Mouse (Mus musculus): ENCODE data around the gene Man1c1. TPM values are rescaled to one million over a fixed set of nuclear protein-coding genes. Genes with fewer than 3 reads are reported as not detected.

Gene Man1c1
- polyA plus RNA-seq, 1 experiment from 2014 or later = 103 TPM

DNA sequence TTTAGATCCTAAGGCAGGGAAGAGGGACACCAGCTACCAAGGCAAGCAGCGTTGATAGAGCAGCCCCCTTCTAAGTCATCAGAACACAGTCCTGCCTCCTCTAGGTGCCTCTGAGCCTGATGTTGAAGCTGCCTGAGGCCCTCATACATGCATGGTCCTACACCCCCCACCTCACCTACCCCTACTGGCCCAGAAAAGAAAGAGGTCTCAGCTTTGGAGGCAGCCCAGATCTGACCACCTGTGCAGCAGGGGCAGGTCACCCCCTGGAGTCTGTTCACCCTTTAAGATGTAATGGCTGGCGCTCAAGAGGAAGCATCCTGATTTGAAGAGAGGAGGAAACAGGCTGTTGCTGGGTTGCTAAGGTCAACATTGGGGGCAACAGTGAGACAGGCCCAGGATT is 77.2 kb downstream of the Man1c1 start:
- 100% methylated on average over 1 of the region's 2 CpGs for WGBS (ENCODE audit: missing documents)
- Histone ChIP-seq H3K27ac (peak overlapping the region; percentile 63; the same call in 1 of the 2 replicates), H3K36me3 (ENCODE audit: inconsistent target) (no peaks in the 10 kb centered on the region), H3K79me2 (ENCODE audit: inconsistent target) (peaks cover 100% of the 10 kb centered on the region), H3K4me3 (ENCODE audit: inconsistent target) (no peak overlapping the region)

DNA sequence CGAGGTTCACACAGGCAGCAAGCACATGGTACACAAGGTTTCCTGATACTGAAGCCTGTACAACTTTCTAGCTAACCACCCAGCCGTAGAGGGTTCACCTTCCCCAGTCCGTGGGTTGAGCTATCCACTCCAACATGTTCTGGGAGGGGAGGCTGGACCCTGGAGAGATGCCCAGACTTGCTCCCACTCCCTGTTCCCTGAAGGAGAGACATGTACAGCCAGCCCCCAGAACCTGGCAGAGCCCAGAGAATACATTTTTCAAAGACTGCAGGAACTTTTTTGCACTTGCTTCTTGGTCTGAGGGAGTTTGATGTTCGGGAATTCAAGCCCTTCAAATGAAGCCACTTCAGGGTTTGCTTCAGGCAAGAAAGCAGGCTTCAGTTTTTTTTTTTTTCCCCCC is 77.7 kb downstream of the Man1c1 start:
- Histone ChIP-seq H3K79me2 (ENCODE audit: inconsistent target) (peaks cover 100% of the 10 kb centered on the region), H3K36me3 (ENCODE audit: inconsistent target) (no peaks in the 10 kb centered on the region; the same call in 1 of the 2 replicates), H3K27ac (0 out of 2 replicates have a peak overlapping the region, but pooled peaks have one; percentile 63), H3K4me3 (ENCODE audit: inconsistent target) (no peak overlapping the region)
- WGBS (ENCODE audit: missing documents) = 85% methylated on average over 4 of the region's 4 CpGs

DNA sequence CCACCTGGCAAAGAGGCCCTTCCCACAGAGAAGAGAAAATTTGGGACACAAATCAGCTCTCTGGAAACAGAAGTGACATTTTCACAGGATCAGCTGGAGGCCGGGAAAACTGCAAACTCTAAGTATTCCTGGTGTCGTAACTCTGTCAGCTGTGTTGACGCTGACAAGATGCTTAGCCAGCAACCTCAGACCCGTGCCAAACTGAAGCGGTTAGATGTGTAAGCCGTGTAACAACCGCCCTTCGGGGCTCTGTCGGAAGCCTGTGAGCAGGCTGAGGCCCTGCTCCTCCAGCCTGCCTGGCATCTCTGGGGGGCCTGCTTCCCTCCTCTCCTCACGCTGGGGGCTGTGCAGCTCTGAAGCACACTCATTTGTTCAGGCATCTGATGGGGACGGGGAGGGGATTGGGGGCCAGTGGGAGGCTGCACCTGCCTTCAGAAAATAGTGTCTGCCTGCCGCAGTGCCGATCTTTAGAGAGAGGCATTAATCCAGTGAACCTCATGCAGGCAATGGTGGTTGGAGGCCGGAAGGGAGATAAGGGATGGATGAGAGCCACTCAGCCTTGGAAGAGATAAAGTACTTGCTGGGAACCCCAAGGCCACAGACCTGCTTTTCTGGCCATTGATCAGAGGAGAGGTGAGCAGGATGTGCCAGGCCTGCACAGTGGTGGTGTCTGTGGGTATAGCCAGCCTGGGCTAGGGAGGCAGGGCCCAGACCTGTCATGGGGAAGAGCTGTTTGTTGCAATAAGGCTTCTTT is 79.8 kb downstream of the Man1c1 start:
- Histone ChIP-seq H3K27ac (peak overlapping the region; percentile 84), H3K79me2 (ENCODE audit: inconsistent target) (peaks cover 99% of the 10 kb centered on the region), H3K4me3 (ENCODE audit: inconsistent target) (no peak overlapping the region), H3K36me3 (ENCODE audit: inconsistent target) (no peaks in the 10 kb centered on the region; the same call in 1 of the 2 replicates)
- WGBS (ENCODE audit: missing documents) = 56% methylated on average over 10 of the region's 14 CpGs

DNA sequence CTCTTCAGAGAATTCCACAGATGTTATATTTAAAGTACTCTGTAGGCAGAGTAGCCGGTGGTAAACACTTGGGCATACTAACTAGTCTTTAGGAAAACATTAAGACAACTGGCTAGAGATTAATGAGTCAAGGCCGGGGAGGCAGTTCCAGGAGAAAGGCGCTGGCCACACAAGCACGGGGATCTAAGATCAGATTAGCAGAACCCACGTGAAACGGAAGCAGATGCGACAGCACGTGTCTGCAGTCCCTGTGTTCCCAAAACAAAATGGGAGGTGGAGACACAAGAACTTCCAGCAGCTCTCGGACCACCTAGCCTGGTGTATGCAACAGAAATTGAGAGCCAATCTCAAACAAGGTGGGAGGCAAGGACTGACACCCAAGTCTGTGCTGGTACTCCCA is 82.4 kb downstream of the Man1c1 start:
- Histone ChIP-seq H3K4me3 (ENCODE audit: inconsistent target) (no peak overlapping the region), H3K79me2 (ENCODE audit: inconsistent target) (peaks cover 90% of the 10 kb centered on the region), H3K27ac (no peak overlapping the region), H3K36me3 (ENCODE audit: inconsistent target) (no peaks in the 10 kb centered on the region; the same call in 1 of the 2 replicates)
- 95% methylated on average over 9 of the region's 9 CpGs for WGBS (ENCODE audit: missing documents)

DNA sequence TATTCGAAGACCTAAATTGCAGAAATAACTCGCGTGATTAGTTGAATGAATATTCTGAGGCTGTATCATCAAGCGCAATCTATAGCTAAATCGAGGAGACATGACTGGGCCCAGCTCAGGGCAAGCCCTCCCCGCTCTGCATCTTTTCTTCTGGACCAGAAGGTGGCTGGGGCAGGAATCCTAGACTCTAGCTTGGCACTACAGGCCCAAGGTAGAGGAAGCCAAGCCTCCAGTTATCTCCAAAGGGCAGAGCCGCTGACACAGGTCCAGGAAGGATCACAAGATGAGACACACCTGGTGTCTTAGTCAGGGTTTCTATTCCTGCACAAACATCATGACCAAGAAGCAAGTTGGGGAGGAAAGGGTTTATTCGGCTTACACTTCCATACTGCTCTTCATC is 83.8 kb downstream of the Man1c1 start:
- Histone ChIP-seq H3K27ac (peak overlapping the region; percentile 97), H3K79me2 (ENCODE audit: inconsistent target) (peaks cover 90% of the 10 kb centered on the region), H3K36me3 (ENCODE audit: inconsistent target) (no peaks in the 10 kb centered on the region; the same call in 1 of the 2 replicates), H3K4me3 (ENCODE audit: inconsistent target) (no peak overlapping the region)
- 93% methylated on average over 6 of the region's 8 CpGs for WGBS (ENCODE audit: missing documents)

DNA sequence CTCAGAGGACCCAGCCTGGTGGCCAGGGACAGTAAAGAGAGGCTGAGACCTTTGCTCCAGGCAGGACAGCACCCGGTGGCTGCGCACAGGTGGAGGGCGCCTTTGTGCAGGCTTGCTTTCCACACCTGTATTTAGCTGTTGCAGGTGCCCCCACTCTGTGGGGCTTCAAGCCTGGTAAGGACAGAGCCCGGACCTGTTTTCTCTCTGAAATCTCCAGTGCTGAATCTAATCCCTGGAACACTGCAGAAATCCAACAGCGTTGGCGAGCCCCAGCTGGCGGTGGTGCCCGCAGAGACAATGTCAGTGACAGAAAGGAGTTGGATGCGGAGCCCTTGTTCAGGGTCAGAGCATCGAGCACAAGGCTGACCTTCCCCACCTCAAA is 84.6 kb downstream of the Man1c1 start:
- H3K27ac ChIP-seq = peak overlapping the region; percentile 97
- peaks cover 1% of the 10 kb centered on the region; the same call in 1 of the 2 replicates for H3K36me3 ChIP-seq (ENCODE audit: inconsistent target)
- H3K79me2 ChIP-seq (ENCODE audit: inconsistent target) = peaks cover 90% of the 10 kb centered on the region
- no peak overlapping the region for H3K4me3 ChIP-seq (ENCODE audit: inconsistent target)
- WGBS (ENCODE audit: missing documents) = 90% methylated on average over 10 of the region's 10 CpGs

DNA sequence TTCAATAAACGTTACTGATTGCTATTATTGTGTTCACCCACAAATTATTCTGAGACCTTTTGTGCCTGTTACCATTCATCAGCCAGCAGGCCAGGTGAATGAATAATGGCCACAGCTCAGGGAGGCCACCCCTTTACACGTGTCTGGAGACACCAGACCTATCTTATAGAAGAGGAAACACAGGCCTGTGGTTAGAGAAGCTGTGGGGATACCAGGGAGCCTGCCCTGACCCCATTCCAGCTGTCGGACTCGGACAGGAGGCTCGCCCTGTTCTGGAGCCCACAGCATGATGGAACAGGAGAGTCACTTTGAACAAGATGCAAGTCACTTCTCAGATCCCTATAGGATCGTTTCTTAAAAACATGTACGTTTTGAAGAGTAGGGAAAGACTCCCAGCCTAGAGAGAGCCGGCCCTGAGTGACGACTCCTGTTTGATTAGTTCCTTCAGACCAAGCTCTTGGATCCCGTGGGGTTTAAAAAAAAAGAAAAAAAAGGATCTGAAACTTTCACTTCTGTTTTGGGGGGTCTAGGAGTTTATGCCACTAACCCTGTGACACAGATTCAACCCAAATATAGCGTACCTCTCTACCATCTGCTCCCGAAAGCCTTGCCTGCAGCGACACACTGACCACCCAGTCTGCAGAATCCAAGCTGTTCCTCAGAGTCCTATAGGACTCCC is 85.1 kb downstream of the Man1c1 start:
- H3K79me2 ChIP-seq (ENCODE audit: inconsistent target) = peaks cover 90% of the 10 kb centered on the region
- WGBS (ENCODE audit: missing documents) = 3% methylated on average over 13 of the region's 13 CpGs
- peak overlapping the region; percentile 97 for H3K27ac ChIP-seq

DNA sequence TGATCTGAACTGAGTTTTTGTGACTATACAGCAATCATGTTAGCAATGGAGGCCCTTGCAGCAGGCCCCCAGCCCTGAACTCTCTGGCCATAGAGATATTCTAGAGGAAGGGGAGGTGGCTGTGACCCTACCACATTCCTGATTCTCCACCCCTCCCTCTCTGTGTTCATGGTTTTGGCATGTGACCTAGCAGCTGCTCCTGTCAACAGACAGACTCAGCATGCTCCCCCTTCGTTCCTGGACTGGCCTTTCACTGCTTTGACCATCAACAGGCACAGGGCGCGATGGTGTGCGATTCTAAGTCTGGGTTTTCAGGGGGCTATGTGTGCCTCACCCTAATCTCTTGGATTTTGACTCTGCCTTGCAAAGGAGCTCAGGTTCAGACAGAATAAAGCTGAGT is 86.3 kb downstream of the Man1c1 start:
- Histone ChIP-seq H3K79me2 (ENCODE audit: inconsistent target) (peaks cover 90% of the 10 kb centered on the region), H3K4me3 (ENCODE audit: inconsistent target) (no peak overlapping the region), H3K27ac (peak overlapping the region; percentile 97), H3K36me3 (ENCODE audit: inconsistent target) (peaks cover 5% of the 10 kb centered on the region; the same call in 1 of the 2 replicates)
- WGBS (ENCODE audit: missing documents) = 75% methylated on average over 1 of the region's 4 CpGs

More for the DNA sequence above, 85.1 kb downstream of the Man1c1 start:
- no peak overlapping the region for H3K4me3 ChIP-seq (ENCODE audit: inconsistent target)
- peaks cover 5% of the 10 kb centered on the region; the same call in 1 of the 2 replicates for H3K36me3 ChIP-seq (ENCODE audit: inconsistent target)

DNA sequence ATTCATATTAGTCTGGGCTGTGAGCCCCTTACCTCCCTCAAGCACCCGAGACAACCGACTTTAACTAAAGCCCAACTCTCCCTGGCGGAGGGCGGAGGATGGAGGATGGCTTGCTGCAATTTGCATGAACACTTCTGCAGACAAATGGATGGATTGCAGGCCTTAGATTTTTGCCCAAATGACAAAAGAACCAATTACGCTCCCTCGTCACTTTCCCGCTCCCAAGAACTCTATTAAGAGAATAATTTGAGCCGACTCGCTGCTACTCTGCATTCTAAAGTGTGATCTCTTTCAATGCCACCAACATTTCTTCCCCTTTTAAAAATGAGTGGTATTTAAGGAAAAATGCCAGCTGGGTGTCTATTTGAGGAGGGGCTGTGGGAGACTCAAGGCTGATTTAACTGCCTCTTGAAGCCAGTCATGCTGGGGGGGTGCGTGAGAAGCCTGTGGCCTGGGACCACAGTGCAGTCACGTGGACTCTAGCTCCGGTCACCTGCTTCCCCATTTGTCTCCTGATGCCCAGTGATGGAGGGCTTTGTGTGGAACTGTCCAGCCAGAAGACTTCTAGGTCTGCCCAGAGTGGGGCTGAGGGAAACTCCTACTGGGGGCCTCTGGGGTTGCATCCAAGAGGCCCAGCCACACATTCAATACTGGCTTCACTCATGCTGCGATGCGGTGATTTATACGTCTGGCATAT is 88.0 kb downstream of the Man1c1 start:
- H3K27ac ChIP-seq = peak overlapping the region; percentile 10; the same call in 1 of the 2 replicates
- WGBS (ENCODE audit: missing documents) = 87% methylated on average over 15 of the region's 15 CpGs
- H3K79me2 ChIP-seq (ENCODE audit: inconsistent target) = peaks cover 90% of the 10 kb centered on the region
- H3K4me3 ChIP-seq (ENCODE audit: inconsistent target) = no peak overlapping the region
- H3K36me3 ChIP-seq (ENCODE audit: inconsistent target) = peaks cover 19% of the 10 kb centered on the region; the same call in 1 of the 2 replicates

DNA sequence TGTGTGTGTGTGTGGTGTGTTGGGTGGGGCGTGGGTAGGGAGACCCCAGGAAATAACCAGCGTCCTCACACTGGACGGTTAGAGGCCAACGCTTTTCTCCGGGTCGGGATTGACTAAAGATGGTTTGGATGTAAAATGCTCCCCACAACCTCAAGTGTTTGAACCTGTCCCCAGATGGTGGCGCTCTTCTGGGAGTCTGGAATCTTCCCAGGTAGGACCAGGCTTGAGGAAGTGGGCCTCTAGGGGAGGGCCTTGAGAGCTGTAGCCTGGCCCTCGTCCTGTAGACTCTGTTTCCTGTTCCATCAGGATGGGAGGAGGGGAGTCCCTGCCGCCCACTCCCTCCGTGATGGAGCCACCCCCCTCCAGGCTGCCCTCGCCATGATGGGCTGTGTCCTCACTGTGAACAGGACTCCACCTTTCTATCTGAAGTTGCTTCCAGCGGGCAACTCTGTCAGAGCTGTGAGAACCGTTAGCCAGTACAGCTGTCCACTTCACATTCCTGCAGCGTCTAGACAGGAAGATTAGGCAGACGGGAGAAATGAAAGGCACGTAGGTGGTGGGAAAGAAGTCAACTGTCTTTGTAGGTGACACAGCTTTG is 91.9 kb downstream of the Man1c1 start:
- Histone ChIP-seq H3K79me2 (ENCODE audit: inconsistent target) (peaks cover 100% of the 10 kb centered on the region), H3K4me3 (ENCODE audit: inconsistent target) (no peak overlapping the region), H3K36me3 (ENCODE audit: inconsistent target) (peaks cover 41% of the 10 kb centered on the region), H3K27ac (no peak overlapping the region)
- WGBS (ENCODE audit: missing documents) = 89% methylated on average over 15 of the region's 16 CpGs

DNA sequence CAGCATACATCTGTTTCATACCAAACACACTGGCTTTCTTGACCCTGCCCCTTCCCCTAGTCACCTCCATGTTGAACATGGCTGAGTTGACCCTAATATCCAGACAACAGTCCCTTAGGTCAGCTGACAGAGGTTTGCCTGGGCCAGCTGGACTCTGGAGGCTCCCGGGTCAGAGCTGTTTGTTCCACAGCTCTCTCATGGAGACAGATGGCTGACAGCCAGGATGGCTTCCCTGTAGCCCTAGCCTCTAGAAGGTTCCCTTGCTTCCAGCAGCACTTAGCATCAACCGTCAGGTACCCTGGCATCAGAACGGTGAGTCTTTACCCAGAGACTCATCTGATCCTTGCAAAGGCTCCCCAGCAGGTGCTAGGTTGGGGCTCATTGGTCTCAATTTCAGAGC is 93.5 kb downstream of the Man1c1 start:
- WGBS (ENCODE audit: missing documents) = 100% methylated on average over 3 of the region's 3 CpGs
- Histone ChIP-seq H3K36me3 (ENCODE audit: inconsistent target) (peaks cover 41% of the 10 kb centered on the region), H3K4me3 (ENCODE audit: inconsistent target) (no peak overlapping the region), H3K27ac (no peak overlapping the region), H3K79me2 (ENCODE audit: inconsistent target) (peaks cover 100% of the 10 kb centered on the region)

DNA sequence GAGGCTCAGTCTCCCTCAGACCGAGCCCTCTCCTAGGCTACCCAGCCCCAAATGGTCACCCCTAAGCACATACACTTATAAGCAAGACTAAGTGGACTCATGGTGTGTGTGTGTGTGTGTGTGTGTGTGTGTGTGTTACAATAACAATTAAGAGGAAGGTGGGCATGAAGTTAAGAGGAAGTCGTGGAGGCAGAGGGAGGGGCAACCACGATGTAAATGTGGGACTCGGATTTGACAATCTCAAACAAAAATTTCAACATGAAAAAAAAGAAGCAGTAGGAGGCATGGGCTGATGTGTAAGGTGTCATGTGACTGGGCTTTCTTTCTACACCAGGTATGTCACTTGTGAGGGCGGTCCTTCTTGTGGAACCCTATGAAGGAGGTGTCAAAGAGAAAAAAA is 96.4 kb downstream of the Man1c1 start:
- H3K79me2 ChIP-seq (ENCODE audit: inconsistent target) = peaks cover 100% of the 10 kb centered on the region
- H3K27ac ChIP-seq = no peak overlapping the region
- 48% methylated on average over 5 of the region's 5 CpGs for WGBS (ENCODE audit: missing documents)
- peaks cover 36% of the 10 kb centered on the region for H3K36me3 ChIP-seq (ENCODE audit: inconsistent target)
- H3K4me3 ChIP-seq (ENCODE audit: inconsistent target) = no peak overlapping the region

DNA sequence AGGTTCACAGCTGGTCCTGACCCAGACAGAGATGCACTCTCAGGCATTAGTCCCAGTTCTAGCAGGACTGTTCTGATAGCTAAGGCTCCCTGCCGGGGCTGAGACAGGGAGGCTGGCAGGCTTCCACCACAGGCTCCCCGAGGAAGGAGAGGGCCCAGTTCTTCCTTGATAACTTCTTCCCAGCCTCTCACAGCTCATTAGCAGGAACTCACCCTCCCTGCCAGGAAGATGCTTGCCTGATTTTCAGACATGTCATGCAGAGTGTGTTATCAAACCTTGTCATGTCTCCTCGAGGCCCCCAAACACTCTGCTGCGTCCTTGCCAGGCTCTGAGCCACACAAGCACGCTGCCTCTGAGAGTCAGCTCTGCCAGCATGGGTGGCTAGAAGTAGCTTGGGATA is 98.0 kb downstream of the Man1c1 start:
- Histone ChIP-seq H3K27ac (no peak overlapping the region), H3K36me3 (ENCODE audit: inconsistent target) (peaks cover 22% of the 10 kb centered on the region), H3K79me2 (ENCODE audit: inconsistent target) (peaks cover 100% of the 10 kb centered on the region), H3K4me3 (ENCODE audit: inconsistent target) (no peak overlapping the region)
- 58% methylated on average over 5 of the region's 5 CpGs for WGBS (ENCODE audit: missing documents)

DNA sequence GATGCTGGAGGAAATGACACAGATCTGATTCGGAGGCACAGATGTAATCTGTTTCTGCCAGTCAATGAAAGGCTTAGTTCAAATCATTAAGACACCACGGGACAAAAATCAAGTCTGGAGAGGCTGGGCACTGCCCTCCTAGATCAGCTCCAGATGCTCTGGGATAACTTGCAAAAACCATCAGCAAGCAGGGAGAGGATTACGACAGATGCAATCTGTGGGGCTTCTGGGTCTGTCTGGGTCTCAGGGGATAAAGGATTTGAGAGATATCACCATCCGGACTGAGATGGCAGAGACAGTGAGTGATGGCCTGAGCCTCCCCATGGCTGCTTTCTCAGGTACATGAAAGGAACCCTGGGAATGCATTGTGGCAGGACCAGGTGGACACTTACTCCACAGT is 99.6 kb downstream of the Man1c1 start:
- H3K36me3 ChIP-seq (ENCODE audit: inconsistent target) = peaks cover 10% of the 10 kb centered on the region
- 84% methylated on average over 4 of the region's 4 CpGs for WGBS (ENCODE audit: missing documents)
- no peak overlapping the region for H3K27ac ChIP-seq
- peaks cover 100% of the 10 kb centered on the region for H3K79me2 ChIP-seq (ENCODE audit: inconsistent target)
- no peak overlapping the region for H3K4me3 ChIP-seq (ENCODE audit: inconsistent target)
